Mouse (Mus musculus) sigmoid colon, adult 10 weeks (tissue): Measurements from ENCODE around the gene Retnla. TPM values are rescaled to one million over a fixed set of nuclear protein-coding genes. Genes with fewer than 3 reads are reported as not detected.

Experiments used
- polyA plus RNA-seq: library from polyadenylated mRNA; stranded (reverse); fragments of 350-450 nt; fragmentation: Illumina TruSeq; extraction: RNeasy Lipid Tissue Mini Kit (QIAGEN cat#74804); gene quantifications from one replicate; pipeline ENCODE4 v1.2.3, GENCODE M21; 2014; ENCODE audit warnings: low read depth, low replicate concordance

Gene Retnla
- polyA plus RNA-seq: 32.5 TPM

DNA sequence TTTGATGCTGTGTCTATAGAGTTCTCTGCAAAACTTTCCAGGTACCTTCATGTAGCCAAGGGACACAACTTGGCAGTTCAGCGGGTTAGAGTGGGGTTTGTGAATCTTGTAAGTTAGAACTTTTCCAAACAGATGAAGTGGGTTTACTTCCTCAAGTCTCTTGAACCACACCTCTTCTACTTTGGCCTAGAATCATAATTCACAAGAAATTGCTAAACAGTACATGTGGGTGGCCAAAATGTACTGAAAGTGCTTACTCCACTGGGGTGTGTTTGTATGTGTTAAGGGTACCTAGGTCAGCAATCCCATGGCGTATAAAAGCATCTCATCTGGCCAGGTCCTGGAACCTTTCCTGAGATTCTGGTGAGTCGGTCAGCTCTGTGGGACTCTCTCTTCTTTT, at the start of gene Retnla:
TSS of gene Retnla (plus strand) at position 286 of the 400 bp plus-strand sequence.

DNA sequence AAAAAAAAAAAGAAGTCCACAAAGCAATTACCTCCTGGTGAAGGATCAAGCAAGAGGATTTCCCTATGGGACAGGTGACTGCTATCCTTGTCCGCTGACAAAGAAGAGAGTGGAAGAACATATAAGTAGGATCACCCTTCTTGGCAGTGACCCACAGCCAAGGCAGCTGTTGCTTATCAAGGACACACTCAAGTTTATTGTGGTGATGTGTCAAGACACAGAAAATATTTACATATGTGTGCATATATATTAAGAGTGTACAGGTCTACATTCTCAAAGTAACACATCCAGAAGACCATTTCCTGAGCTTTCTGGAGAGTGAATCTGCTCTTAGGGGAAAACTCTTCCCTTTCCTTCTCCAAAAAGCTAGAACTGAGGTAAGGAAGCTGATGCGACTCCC, 25.7 kb upstream of the Retnla start, which contains the start of gene Retnlb:
TSS of gene Retnlb (plus strand) at position 162 of the 400 bp plus-strand sequence.

DNA sequence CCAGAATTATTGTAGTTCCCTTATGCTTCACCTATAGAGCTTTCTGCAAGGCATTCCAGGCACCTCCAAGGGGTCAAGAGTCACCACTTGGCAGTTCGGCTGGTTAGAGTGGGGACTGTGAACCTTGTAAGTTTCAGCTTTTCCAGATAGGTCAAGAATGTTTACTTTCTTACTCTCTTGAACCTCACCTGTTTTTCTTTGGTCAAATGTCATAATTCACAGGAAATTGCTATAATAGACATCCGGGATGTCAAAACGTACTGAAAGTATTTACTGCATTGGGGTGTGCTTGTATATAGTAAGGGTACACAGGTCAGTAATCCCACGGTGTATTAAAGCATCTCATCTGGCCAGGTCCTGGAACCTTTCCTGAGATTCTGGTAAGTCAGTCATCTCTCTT, 30.0 kb downstream of the Retnla start, which contains the start of gene Retnlg:
TSS of gene Retnlg (plus strand) at position 301 of the 400 bp plus-strand sequence.

Other genes starting within 250 kb of the Retnla start
- gene Trat1, start 70.5 kb upstream of the Retnla start, polyA plus RNA-seq: 0.54 TPM
- 87.3 TPM for gene Retnlb, start 25.7 kb upstream of the Retnla start, polyA plus RNA-seq
- gene Retnlg, start 30.1 kb downstream of the Retnla start, polyA plus RNA-seq: 1.9 TPM
- 25.9 TPM for gene Dzip3, start 151.6 kb downstream of the Retnla start, polyA plus RNA-seq
- gene Cip2a, start 151.6 kb downstream of the Retnla start, polyA plus RNA-seq: 38.0 TPM
- gene Myh15, start 214.9 kb downstream of the Retnla start, polyA plus RNA-seq: not detected